Mouse (Mus musculus): ENCODE measurements at regions not wholly inside any gene's neighbourhood (a gene's known extent, or its start where the extent isn't known, plus 50 kb on each side); places are given as distances from the start of the nearest gene placed in this dataset.

DNA sequence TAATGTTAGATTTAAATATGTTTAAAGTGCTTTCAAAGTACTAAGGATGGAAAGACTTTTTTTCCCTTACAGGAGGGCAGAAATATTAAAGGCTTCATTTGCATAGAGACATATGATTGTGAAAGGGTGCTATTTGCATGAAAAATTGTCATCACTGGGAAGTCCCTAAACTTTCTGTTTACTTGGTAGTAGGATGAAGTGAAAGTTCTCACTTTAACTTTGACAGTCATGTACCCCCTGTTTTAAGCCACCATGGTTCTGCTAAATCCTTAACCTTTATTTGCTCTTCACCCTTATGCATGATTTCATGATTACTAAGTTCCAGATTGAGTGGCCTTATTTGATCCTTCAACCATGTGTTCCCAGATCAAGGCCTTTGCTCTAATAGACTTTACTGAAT lies 132.6 kb upstream of the Egfl6 start:
- no peaks in the 10 kb centered on the region for H3K4me1 ChIP-seq (replicated peaks)
- H3K36me3 ChIP-seq = no peaks in the 10 kb centered on the region
- H3K4me2 ChIP-seq (replicated peaks) = no peak overlapping the region
- H3K27me3 ChIP-seq = peaks cover 40% of the 10 kb centered on the region
- H3K9me3 ChIP-seq = no peaks in the 10 kb centered on the region
- no peak for ATAC-seq
- no peak overlapping the region for H3K4me3 ChIP-seq (replicated peaks)
- H3K27ac ChIP-seq = no peak overlapping the region
- no peak overlapping the region for H3K9ac ChIP-seq (replicated peaks)

GRCm38 (mm10) chrX:166709306-166709705 lies 123.8 kb upstream of the Egfl6 start:
- H3K9me3 ChIP-seq = no peaks in the 10 kb centered on the region
- ATAC-seq = no peak
- no peak overlapping the region for H3K9ac ChIP-seq (replicated peaks)
- WGBS = 84% methylated on average over 2 of the region's 2 CpGs
- H3K4me2 ChIP-seq (replicated peaks) = no peak overlapping the region
- peaks cover 19% of the 10 kb centered on the region; the same call in 1 of the 2 replicates for H3K27me3 ChIP-seq
- H3K27ac ChIP-seq = no peak overlapping the region
- no peak overlapping the region for H3K4me3 ChIP-seq (replicated peaks)
- H3K36me3 ChIP-seq = no peaks in the 10 kb centered on the region
- H3K4me1 ChIP-seq (replicated peaks) = no peaks in the 10 kb centered on the region

- no peak for ATAC-seq
- Histone ChIP-seq H3K4me3 (replicated peaks) (no peak overlapping the region), H3K27ac (no peak overlapping the region), H3K36me3 (no peaks in the 10 kb centered on the region), H3K4me2 (replicated peaks) (no peak overlapping the region), H3K4me1 (replicated peaks) (no peaks in the 10 kb centered on the region), H3K9ac (replicated peaks) (no peak overlapping the region), H3K27me3 (peaks cover 17% of the 10 kb centered on the region; the same call in 1 of the 2 replicates), H3K9me3 (no peaks in the 10 kb centered on the region)
- WGBS = 76% methylated on average over 1 of the region's 1 CpGs
Measured at GRCm38 (mm10) chrX:166708106-166708505, 122.6 kb upstream of the Egfl6 start.

GRCm38 (mm10) chrX:166707029-166707428 lies 121.5 kb upstream of the Egfl6 start:
- ATAC-seq = no peak
- Histone ChIP-seq H3K4me3 (replicated peaks) (no peak overlapping the region), H3K27ac (no peak overlapping the region), H3K27me3 (peaks cover 11% of the 10 kb centered on the region; the same call in 1 of the 2 replicates), H3K4me2 (replicated peaks) (no peak overlapping the region), H3K9me3 (no peaks in the 10 kb centered on the region), H3K36me3 (no peaks in the 10 kb centered on the region), H3K4me1 (replicated peaks) (no peaks in the 10 kb centered on the region), H3K9ac (replicated peaks) (no peak overlapping the region)
- WGBS = 78% methylated on average over 1 of the region's 1 CpGs

- H3K4me1 ChIP-seq (replicated peaks) = no peaks in the 10 kb centered on the region
- no peak overlapping the region for H3K4me3 ChIP-seq (replicated peaks)
- no peaks in the 10 kb centered on the region for H3K9me3 ChIP-seq
- ATAC-seq = no peak
- 94% methylated on average over 2 of the region's 2 CpGs for WGBS
- H3K27me3 ChIP-seq = peaks cover 16% of the 10 kb centered on the region; the same call in 1 of the 2 replicates
- no peak overlapping the region for H3K27ac ChIP-seq
- no peak overlapping the region for H3K9ac ChIP-seq (replicated peaks)
- no peak overlapping the region for H3K4me2 ChIP-seq (replicated peaks)
- H3K36me3 ChIP-seq = no peaks in the 10 kb centered on the region
Measured at GRCm38 (mm10) chrX:166704311-166704710, 118.8 kb upstream of the Egfl6 start.

DNA sequence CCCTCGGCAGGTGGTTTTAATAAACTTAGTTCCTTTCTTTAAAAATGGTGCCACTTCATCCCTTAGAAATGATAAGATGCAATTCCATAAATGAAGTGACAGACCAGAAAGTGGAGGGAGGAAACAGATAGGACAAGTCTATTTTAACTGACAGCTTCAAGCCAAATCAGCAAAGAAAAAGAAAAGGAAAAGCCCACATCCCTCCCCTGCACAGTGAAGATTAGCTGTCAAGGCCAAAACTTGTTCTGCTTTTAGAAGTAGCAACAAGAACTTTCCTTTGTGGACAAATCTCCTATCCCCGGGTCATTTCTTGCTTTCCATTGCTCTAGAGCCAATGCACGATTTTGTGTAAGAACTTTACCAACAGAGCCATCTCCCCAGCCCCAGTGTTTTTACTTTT lies 108.7 kb upstream of the Egfl6 start:
- no peaks in the 10 kb centered on the region for H3K9me3 ChIP-seq
- no peak overlapping the region for H3K4me3 ChIP-seq (replicated peaks)
- WGBS = 80% methylated on average over 3 of the region's 3 CpGs
- H3K4me1 ChIP-seq (replicated peaks) = no peaks in the 10 kb centered on the region
- no peak overlapping the region for H3K4me2 ChIP-seq (replicated peaks)
- ATAC-seq = no peak
- H3K27me3 ChIP-seq = peaks cover 25% of the 10 kb centered on the region; the same call in 1 of the 2 replicates
- H3K36me3 ChIP-seq = no peaks in the 10 kb centered on the region
- H3K27ac ChIP-seq = no peak overlapping the region
- H3K9ac ChIP-seq (replicated peaks) = no peak overlapping the region

DNA sequence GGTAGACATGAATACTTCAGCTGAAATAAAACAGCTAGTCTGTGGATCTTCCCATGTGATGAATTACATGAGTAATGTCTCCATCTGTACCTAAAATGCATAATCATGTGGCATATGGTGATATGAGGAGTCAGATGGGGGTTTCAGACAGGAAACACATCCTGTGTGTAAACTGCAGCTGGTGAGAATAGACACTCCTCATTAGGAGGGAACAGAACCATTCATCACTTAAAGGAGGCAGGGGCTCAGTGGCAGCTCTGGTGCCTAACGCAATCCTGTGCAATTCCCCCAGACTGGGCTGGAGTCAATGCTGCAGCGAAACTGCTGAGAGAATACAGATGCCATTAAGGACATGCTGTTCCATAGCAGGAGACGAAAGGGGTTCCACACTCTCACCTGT lies 103.3 kb upstream of the Egfl6 start:
- Histone ChIP-seq H3K4me2 (replicated peaks) (no peak overlapping the region), H3K4me1 (replicated peaks) (no peaks in the 10 kb centered on the region), H3K4me3 (replicated peaks) (no peak overlapping the region), H3K36me3 (no peaks in the 10 kb centered on the region), H3K9me3 (no peaks in the 10 kb centered on the region), H3K9ac (replicated peaks) (no peak overlapping the region), H3K27ac (no peak overlapping the region), H3K27me3 (peaks cover 28% of the 10 kb centered on the region; the same call in 1 of the 2 replicates)
- no peak for ATAC-seq
- 86% methylated on average over 3 of the region's 3 CpGs for WGBS

DNA sequence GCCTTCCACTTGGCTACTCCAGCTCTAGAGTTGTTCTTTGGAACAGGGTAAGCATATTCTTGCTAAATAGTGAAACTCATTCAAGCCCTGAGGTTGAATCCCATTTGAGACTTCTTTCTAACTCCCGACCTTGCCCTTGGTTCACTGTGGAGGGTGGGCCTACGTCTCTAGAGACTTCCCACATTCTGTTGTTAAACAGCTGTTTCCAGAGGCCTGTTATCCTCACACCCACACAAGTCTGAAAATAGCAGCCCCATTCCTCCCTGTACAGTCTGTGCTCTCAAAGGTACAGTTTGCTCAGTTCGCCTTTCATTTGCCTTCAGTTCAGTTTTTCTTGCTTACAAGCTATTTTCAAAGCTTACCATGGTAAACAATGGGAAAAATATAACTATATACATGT lies 87.9 kb upstream of the Egfl6 start:
- no peaks in the 10 kb centered on the region for H3K4me1 ChIP-seq (replicated peaks)
- no peak for ATAC-seq
- H3K9ac ChIP-seq (replicated peaks) = no peak overlapping the region
- peaks cover 45% of the 10 kb centered on the region; the same call in 1 of the 2 replicates for H3K27me3 ChIP-seq
- H3K27ac ChIP-seq = no peak overlapping the region
- no peaks in the 10 kb centered on the region for H3K9me3 ChIP-seq
- no peak overlapping the region for H3K4me3 ChIP-seq (replicated peaks)
- WGBS = 75% methylated on average over 3 of the region's 3 CpGs
- no peak overlapping the region for H3K4me2 ChIP-seq (replicated peaks)
- H3K36me3 ChIP-seq = no peaks in the 10 kb centered on the region

- no peak for ATAC-seq
Measured at GRCm38 (mm10) chrX:166672617-166673016, 87.1 kb upstream of the Egfl6 start.

GRCm38 (mm10) chrX:166671853-166672252 lies 86.3 kb upstream of the Egfl6 start:
- no peak for ATAC-seq
- 96% methylated on average over 4 of the region's 4 CpGs for WGBS

More at GRCm38 (mm10) chrX:166672617-166673016, 87.1 kb upstream of the Egfl6 start:
- Histone ChIP-seq H3K4me1 (replicated peaks) (no peaks in the 10 kb centered on the region), H3K36me3 (no peaks in the 10 kb centered on the region), H3K4me3 (replicated peaks) (no peak overlapping the region), H3K27me3 (peaks cover 45% of the 10 kb centered on the region; the same call in 1 of the 2 replicates), H3K27ac (no peak overlapping the region), H3K9me3 (no peaks in the 10 kb centered on the region), H3K9ac (replicated peaks) (no peak overlapping the region), H3K4me2 (replicated peaks) (no peak overlapping the region)
- WGBS = 81% methylated on average over 1 of the region's 1 CpGs

DNA sequence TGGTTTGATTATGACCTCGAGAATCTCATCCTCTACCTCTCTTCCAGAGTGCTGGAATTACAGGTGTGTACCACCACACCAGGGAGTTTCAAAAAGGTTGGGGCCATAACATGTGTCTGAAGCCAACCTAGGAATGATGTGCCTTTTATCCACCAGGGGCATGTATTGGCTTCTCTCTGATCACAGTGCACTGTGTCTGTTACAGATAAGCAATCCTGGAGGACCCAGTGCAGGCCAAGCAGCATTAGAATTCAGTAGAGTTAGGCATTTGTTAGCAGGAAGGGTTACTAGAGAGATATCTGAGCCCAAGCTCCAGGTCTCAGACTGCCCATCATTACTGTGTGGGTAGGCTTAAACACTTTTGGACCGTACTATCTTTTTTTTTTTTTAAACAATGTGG lies 80.8 kb upstream of the Egfl6 start:
- Histone ChIP-seq H3K9me3 (no peaks in the 10 kb centered on the region), H3K36me3 (no peaks in the 10 kb centered on the region), H3K27me3 (peaks cover 52% of the 10 kb centered on the region; the same call in 1 of the 2 replicates), H3K9ac (replicated peaks) (no peak overlapping the region), H3K4me2 (replicated peaks) (no peak overlapping the region), H3K4me1 (replicated peaks) (0 out of 2 replicates have a peak, but pooled peaks cover 4% of the 10 kb centered on the region), H3K4me3 (replicated peaks) (no peak overlapping the region), H3K27ac (no peak overlapping the region)
- 81% methylated on average over 2 of the region's 2 CpGs for WGBS
- ATAC-seq = no peak

More at GRCm38 (mm10) chrX:166671853-166672252, 86.3 kb upstream of the Egfl6 start:
- Histone ChIP-seq H3K9me3 (no peaks in the 10 kb centered on the region), H3K27me3 (peaks cover 49% of the 10 kb centered on the region; the same call in 1 of the 2 replicates), H3K4me2 (replicated peaks) (no peak overlapping the region), H3K36me3 (no peaks in the 10 kb centered on the region), H3K9ac (replicated peaks) (no peak overlapping the region), H3K4me3 (replicated peaks) (no peak overlapping the region), H3K4me1 (replicated peaks) (no peaks in the 10 kb centered on the region), H3K27ac (no peak overlapping the region)

DNA sequence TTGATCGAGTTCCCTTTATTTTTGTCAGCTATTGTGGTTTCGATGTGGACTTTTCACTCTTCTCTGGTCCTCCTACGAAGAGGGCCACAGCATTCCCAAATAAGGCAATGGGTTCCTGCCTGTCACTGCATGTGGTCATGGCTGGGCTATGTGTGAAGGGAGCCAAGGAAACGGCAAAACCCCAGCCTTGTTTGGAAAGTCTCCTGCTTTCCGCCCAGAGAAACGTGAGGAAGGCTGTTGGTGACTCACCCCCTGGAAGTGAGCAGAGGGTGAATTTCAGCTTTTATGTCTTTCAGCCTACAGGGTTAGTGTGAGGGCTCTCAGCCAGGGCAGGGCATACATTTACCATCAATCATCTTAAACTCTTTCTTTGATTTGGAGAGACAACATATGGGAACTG lies 76.3 kb upstream of the Egfl6 start:
- no peaks in the 10 kb centered on the region for H3K9me3 ChIP-seq
- ATAC-seq = peak; percentile 51; the same call in 1 of the 2 replicates
- peak overlapping the region; percentile 88 for H3K27ac ChIP-seq
- peaks cover 45% of the 10 kb centered on the region; the same call in 1 of the 2 replicates for H3K27me3 ChIP-seq
- H3K4me2 ChIP-seq (replicated peaks) = no peak overlapping the region
- 0 out of 2 replicates have a peak, but pooled peaks cover 4% of the 10 kb centered on the region for H3K4me1 ChIP-seq (replicated peaks)
- H3K9ac ChIP-seq (replicated peaks) = no peak overlapping the region
- H3K4me3 ChIP-seq (replicated peaks) = no peak overlapping the region
- 39% methylated on average over 6 of the region's 6 CpGs for WGBS
- H3K36me3 ChIP-seq = no peaks in the 10 kb centered on the region
